Mouse (Mus musculus) large intestine, adult 2 months (tissue): ENCODE data around the gene 4930442H23Rik. TPM values are rescaled to one million over a fixed set of nuclear protein-coding genes. Genes with fewer than 3 reads are reported as not detected.
A peak's percentile ranks its signal among the peaks of the same experiment; 100 is the strongest.
"Not testable (repeated sequence)": the region's sequence is repeated elsewhere in the genome, so short reads cannot be mapped to it uniquely, and the experiment has no call there.

Experiments
- DNase-seq: peaks from one replicate; pipeline ENCODE4 v3.0.0-alpha.2; 2012; ENCODE audit warnings: low read depth, low spot score
- WGBS: fragments of 180-500 bp; shearing (Covaris S2); methylation state at CpG from one replicate; pipeline ENCODE4 v1.1.7; 2018; 5-methylcytosine and 5-hydroxymethylcytosine counted together
- polyA plus RNA-seq: library from polyadenylated mRNA; depleted of rRNA; stranded (reverse); fragments of >200 nt; gene quantifications from 2 replicates; pipeline ENCODE4 v1.2.3, GENCODE M21; 2012

Gene 4930442H23Rik
- polyA plus RNA-seq, 1 experiment, result not detected

DNA sequence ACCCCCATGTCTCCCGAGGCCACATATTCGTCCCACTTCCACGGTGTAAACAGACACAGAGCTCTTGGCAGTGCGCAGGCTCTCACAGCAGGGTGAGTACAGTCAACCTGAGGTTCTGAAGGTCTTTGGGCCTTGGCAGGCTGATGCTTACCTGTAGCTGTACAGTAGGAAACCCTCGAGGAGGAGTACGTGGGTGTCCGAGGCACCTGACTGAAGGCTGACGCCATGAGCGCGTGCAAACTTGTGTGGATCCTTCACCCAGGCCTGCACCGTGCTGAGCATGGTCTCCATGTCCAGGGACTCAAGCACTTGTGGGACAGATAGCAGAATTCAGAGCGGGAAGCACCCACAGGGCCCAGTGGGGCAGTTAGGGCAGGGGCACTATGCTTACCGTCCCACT lies 16.5 kb upstream of the 4930442H23Rik start:
- DNase-seq, result no peak
- 83% methylated on average over 13 of the region's 13 CpGs for WGBS

DNA sequence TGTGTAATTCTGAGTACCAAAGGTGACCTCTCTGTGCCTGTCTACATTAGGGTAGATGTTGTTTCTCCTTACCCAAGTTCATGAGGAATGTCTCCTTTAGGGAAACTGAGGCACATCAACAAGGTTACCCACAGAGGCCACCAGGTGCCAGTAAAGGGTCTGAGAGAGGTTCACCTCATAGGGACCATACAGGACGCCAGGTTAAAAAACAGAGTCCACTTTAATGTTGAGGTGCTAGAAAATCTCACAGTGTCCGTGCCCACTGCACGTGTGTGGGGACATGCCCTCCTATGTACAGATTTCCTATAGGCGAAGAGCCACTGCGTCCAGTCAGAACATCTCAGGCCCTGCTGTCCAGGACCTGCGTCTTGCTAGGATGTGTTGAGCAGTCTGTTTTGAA lies 15.3 kb upstream of the 4930442H23Rik start:
- WGBS, result 87% methylated on average over 6 of the region's 6 CpGs
- DNase-seq, result no peak

DNA sequence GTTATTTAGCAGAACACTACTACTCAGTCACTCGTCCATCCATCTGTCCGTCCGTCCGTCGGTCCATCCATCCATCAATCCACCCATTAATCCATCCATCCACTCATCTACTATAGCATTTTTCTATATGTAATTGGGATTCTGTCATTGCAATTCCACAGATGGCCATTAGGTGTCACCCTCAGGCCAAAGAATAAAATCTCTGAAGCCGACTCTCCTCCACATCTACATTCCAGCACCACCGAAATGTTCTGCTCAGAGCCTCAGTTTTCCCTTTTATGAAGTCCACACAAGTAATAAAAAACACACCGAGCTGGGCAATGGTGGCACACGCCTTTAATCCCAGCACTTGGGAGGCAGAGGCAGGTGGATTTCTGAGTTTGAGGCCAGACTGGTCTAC lies 14.6 kb upstream of the 4930442H23Rik start:
- DNase-seq, result no peak
- WGBS, result 3% methylated on average over 9 of the region's 9 CpGs

DNA sequence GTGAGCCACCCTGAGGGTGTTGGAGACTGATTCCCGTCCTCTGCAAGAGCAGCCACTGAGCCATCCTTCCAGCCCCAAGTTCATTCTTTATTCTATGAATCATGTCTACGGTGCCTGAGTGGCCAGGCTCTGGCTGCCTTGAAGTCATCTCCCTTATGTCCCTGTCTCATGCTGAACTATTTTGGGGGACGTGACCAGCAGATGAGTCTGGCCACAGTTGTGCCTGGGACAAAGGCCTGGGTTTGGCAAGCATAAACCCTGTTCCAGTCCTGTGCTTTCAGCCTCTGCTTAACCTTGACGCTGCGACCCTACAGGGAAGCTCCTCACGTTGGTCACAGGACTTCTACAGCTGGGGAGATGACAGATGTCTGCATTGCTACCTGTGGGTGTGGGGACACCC lies 13.7 kb upstream of the 4930442H23Rik start:
- 50% methylated on average over 6 of the region's 6 CpGs for WGBS
- no peak for DNase-seq

DNA sequence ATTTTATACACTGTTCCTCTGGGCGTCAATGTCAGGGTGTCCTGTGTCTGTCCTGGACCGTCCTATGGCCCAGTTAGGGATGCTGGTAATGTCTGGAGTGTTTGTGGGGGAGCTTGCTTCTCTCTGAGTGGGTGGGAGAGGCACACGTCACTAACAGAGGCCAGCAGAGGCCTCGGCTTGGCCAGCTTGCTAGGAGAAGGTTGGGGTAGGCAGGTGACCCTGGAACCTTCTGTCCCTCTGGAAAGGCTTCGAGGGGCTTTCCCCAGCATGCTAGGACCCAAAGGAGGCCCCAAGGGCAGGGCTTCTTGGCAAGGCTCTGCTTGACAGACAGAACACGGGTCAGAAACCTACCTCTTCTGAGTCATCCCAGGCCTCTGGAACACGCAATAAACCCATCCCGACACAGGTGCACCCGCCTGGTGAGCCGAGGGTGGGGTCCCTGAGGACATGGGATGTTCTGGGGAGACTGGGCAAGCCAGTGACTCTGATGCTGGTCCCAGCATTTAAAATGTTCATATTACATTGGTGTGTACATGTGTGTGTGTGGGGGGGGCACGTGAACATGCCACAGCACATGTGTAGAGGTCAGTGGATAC lies 12.9 kb upstream of the 4930442H23Rik start:
- WGBS, result 49% methylated on average over 11 of the region's 11 CpGs
- DNase-seq, result no peak

DNA sequence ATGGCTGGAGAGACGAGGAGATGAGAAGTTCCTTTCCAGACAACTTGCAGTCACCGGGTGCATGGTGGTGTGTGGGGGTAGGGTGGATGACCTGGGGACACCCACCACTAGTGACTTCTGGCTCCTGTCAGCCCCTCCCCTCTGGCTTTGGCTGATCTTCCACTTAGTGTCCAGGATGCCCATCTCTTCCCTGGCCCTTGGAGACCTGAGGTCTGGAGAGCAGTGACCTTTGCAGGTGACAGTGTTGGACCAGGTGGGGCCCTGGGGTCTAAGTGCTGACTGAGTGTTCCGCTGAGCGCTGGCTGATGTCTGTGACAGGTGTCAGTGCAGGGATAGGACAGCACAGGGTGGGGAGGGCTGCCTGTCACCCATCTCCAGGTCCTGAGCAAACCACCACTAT lies 11.7 kb upstream of the 4930442H23Rik start:
- 65% methylated on average over 4 of the region's 4 CpGs for WGBS
- no peak for DNase-seq

DNA sequence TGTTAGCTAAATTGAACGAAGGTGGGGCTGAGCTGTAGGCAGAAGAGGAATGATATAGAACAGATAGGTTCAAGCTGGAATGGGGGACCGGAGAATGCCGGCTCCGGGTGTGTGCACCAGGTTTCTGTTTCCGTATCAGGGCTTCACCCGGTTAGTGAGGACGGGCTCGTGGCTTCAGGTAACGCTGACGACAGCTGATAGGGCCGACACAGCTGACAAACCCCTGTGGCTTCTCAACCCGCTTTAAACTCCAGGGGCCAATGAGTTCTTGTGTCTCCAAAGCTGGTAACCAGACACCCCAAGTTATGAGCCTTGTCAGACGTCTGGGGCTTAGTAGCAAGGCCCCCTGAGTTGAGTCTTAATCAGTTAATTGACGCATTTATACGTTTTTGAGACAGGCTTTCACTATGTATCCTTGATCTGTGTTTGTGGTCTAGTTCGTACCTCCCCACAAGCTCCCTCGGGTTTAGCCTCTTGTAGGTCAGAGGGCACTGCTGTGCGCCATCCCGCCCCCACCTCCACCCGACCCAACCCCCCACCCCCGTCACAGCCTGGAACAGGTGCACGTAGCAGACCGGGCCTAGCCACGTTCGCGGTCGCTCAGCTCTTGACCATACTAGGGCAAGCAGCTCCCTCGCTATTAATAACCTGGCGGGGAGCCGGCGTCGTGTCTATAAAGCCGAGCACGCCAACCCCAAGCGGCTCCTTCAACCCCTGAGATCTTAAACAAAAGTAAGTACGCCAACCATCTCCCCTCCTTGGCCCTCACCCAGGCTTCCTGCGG lies 10.5 kb upstream of the 4930442H23Rik start:
- 10% methylated on average over 37 of the region's 37 CpGs for WGBS
- DNase-seq, result no peak

DNA sequence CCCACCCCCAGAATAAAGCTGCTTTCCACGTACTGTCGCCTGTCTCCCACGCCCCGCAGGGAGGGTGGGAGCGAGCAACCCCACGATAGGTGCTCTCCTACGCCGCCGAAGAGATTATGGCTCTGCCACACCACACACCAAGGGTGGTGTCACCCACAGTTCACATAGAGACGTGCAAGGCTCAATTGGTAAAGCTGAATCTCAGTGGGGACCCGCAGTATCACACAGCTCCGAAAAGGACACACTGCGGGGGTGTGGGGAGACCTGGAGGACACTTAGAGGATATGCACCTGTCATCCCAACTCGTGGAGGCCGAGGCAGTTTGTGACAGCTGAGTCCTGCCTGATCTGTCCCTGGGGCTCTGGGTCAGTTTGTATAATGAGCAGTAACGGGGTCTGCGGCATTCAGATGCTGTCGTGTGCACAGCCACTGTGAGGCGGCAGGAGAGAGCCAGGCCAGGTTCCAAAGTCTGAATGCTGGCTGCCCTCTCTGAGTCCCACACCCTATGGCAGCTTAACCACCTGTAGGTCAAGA lies 9.4 kb upstream of the 4930442H23Rik start:
- WGBS, result 2% methylated on average over 19 of the region's 19 CpGs
- DNase-seq, result no peak

DNA sequence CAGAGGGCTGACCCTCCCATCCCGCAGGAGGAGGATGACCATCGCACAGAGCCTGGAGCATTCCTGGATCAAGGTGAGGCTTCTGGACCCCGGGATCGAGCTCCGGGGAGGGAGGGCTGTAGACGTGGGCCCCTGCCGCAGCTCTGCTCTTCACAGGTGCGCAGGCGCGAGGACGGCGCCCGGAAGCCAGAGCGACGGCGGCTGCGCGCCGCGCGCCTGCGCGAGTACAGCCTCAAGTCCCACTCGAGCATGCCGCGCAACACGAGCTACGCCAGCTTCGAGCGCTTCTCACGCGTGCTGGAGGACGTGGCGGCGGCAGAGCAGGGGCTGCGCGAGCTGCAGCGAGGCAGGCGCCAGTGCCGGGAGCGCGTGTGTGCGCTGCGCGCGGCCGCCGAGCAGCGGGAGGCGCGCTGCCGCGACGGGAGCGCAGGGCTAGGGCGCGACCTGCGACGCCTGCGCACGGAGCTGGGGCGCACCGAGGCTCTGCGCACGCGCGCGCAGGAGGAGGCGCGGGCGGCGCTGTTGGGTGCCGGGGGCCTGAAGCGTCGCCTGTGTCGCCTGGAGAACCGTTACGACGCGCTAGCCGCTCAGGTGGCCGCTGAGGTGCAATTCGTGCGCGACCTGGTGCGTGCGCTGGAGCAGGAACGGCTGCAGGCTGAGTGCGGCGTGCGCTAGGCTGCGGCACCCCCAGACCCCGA lies 8.8 kb upstream of the 4930442H23Rik start:
- no peak for DNase-seq
- under 1% methylated on average over 93 of the region's 93 CpGs for WGBS

DNA sequence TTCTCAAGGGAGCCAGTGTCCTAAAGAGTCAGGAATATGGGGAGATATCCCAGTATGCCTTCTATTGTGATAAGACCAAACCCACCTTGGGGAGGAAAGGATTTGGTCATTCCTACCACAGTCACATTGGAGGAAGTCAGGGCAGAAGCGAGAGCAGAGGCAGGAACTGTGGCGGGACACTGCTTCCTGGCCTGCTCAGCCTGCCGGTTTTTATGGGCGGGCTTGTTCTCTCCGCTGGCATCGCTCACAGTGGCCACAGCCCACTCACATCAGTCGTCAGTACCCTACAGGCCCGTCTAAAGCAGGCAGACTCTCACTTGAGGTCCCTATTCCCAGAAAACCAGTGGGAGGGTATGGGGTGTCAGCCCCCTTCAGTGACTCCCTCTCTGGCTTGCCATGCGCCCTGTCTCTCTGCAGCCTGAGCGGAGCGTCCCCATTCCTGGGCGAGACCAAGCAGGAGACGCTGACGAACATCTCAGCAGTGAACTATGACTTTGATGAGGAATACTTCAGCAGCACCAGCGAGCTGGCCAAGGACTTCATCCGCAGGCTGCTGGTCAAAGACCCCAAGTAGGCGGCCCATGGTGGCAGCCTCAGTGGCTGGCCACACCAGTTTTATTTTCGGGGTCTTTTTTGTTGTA lies 7.8 kb upstream of the 4930442H23Rik start:
- DNase-seq, result no peak
- WGBS, result 72% methylated on average over 18 of the region's 18 CpGs

DNA sequence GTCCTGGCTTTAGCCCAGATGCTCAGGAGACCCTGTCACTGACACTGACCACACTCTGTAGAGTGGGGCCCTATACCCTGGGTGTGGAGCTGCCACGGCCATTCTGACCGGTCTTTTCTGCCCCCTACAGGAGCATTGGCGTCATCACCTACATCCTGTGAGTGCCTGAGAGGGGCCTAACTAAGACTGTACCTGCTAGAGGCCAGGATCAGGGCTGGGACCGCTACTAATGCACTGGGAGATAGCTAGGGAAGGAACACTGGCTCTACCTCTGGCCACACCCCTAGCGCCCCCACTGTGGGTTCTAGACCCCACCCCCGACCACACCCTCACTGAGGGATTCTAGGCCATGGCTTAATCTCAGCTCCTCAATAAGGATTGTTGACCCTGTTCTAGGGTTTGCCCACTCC lies 7.3 kb upstream of the 4930442H23Rik start:
- 51% methylated on average over 6 of the region's 6 CpGs for WGBS
- DNase-seq, result no peak

DNA sequence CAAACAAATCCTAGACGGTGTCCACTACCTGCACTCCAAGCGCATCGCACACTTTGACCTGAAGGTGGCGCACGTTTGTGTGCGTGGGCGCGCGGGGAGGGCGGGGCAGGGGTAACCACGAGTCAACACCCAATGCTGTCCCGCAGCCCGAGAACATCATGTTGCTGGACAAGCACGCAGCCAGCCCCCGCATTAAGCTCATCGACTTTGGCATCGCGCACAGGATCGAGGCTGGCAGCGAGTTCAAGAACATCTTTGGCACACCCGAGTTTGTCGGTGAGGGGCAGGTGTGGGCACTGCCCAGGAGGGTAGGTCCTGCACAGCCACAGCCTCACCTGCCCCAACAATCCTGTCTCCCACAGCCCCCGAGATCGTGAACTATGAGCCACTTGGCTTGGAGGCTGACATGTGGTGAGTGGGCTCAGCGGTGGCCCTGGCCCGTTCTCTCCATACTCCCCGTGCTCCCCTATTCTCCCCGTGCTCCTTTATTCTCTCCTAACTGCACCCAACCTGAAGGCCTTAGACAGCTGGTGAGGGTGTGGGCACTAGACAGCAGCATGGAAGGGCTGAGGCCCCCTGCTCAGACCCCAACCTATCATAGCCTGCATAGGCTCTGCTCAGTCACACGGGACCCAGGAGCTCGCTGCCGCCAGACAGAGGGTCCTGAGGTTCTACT lies 6.7 kb upstream of the 4930442H23Rik start:
- no peak for DNase-seq
- WGBS, result 68% methylated on average over 31 of the region's 31 CpGs

DNA sequence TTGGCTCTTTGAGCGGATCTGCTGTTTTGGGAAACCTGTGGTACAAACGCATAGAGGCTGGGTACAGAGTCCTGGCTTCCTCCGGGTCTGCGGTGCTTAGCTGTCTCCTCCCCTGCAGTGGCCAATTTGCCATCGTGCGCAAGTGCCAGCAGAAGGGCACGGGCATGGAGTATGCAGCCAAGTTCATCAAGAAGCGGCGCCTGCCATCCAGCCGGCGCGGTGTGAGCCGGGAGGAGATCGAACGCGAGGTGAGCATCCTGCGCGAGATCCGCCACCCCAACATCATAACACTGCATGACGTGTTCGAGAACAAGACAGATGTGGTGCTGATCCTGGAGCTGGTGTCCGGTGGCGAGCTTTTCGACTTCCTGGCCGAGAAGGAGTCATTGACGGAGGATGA lies 6.2 kb upstream of the 4930442H23Rik start:
- 88% methylated on average over 26 of the region's 26 CpGs for WGBS

DNA sequence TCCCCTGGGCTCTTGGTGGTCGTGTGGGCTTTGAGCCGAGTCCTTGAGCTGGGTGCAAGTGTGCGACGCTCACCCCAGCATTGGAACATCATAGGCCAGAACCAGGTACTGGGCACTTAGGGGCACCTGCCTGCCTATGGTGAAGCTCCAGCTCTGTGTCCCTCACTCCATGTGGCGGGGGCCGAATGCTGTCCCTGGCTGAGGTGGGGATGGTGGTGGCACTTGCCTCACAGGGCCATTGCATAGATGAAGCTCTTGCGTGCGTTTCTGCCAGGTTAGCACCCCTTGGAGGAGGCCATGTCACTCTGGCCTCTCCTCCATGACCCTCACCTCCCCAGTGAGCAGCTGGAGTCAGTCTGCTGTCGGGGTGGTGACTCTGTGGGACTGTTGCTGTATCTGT lies 3.5 kb upstream of the 4930442H23Rik start:
- no peak for DNase-seq
- 91% methylated on average over 9 of the region's 9 CpGs for WGBS

More for the DNA sequence above, 6.2 kb upstream of the 4930442H23Rik start:
- DNase-seq, result no peak

DNA sequence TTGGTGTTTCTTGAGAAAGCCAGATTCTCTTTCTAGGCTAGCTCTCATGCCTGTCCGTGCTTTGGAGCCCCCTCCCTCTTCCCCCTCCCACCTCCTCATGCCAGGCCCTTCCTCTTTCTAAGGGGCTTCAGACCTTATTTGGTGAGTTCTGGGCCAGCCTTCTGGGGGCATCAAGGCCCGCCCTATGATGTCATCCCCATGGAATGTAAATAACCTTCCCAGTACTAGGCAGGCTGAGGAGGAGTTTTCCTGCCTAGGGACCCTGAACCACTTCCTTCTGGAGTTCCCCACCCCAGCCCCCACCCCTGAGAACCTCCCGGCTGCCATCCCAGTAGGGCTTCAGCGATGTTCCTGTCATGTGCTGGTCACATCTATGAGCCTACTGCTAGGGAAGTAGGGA lies 1.1 kb upstream of the 4930442H23Rik start:
- 36% methylated on average over 4 of the region's 4 CpGs for WGBS
- DNase-seq, result no peak

DNA sequence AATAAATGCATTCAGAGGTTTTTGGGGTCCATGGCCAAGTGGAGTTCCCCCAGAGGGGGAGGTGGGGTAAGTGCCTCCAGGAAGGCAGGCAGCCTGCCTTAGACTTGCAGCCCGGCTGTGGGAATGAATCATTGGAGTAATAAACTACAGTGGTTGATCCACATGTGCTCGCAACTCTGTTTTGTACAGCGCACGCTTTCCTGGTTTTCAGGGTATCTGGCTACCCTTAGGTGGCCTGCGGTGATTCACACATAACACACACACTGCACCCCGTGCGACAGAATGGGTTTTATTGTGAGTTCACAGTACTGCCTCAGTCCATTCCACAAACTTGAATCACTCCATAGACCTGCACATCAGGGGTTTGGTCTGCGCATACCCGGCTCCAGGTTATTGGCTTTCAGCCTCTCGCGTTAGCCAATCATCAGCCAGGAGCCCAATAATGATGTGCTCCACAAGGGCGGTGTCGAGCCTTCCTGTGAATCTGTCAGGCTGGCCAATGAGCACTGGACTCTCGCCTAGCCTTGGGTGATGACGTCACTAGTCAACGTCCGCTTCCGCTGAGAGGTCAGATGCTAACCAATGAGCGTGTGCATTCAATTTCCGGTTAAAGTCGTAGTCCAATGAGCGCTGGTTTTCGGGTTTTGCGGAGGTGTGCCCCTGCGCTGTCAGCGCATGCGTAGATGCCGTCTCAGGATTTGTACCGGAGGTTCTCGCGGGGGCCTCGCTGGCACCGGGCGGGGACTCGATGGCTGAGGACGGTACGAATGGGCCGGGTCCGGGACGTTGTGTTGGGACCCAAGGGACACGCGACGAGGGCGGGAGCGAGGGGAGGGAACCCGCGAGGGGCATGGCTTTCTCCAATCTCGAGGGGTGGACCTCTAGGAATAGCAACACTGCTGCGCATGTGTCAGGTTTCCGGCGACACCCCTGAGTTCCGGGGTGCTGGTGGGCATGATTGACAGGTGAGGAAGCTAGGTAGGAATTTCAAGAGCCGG lies 1.0 kb downstream of the 4930442H23Rik start, which contains the start of gene Dapk3:
Dapk3 (plus strand) TSS at position 670 of the 998 bp plus-strand sequence.
- 4% methylated on average over 53 of the region's 53 CpGs for WGBS

DNA sequence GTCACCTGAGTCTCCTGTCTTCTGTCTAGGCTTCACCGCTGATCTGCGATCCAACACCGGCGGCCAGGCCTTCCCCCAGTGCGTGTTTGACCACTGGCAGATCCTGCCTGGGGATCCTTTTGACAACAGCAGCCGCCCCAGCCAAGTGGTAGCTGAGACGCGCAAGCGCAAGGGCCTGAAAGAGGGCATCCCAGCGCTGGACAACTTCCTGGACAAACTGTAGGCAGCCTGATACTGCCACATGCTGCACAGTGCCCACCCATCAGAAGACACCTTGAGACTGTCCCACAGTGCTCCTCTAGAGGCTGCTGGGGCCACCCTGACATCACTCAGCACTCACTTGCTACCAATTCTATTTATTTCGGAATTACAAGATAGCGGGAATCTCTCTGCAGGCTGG lies 1.8 kb downstream of the 4930442H23Rik start:
- DNase-seq, result not testable (repeated sequence)
- 86% methylated on average over 12 of the region's 12 CpGs for WGBS

More for the DNA sequence above, 1.0 kb downstream of the 4930442H23Rik start, which contains the start of gene Dapk3:
- peak; percentile 98 for DNase-seq

DNA sequence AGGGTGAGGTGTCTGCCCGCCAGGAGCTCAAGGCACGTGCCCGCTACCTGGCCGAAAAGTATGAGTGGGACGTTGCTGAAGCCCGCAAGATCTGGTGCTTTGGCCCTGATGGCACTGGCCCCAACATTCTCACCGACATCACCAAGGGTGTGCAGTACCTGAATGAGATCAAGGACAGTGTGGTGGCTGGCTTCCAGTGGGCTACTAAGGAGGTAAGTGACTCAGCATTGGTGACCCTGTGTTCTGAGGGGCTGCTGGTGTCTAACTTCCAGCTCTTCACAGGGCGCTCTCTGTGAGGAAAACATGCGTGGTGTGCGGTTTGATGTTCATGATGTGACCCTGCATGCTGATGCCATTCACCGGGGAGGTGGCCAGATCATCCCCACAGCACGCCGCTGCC lies 2.7 kb downstream of the 4930442H23Rik start:
- WGBS, result 92% methylated on average over 13 of the region's 13 CpGs
- DNase-seq, result no peak
